Mouse (Mus musculus) hindbrain, embryonic 10.5 days (tissue): Measurements from ENCODE around the gene Pdzk1. TPM values are rescaled to one million over a fixed set of nuclear protein-coding genes. Genes with fewer than 3 reads are reported as not detected.

Experiments
- DNase-seq: peaks from one replicate; pipeline ENCODE4 v3.0.0-alpha.2; 2017; ENCODE audit warnings: low spot score
- H3K27ac ChIP-seq: fragments of 300-500 bp; sonication (generic); 2 replicates; pipeline ENCODE4 v1.5.1; 2016; ENCODE audit warnings: mild to moderate bottlenecking, moderate library complexity
- H3K27me3 ChIP-seq: fragments of 300-500 bp; sonication (generic); 2 replicates; pipeline ENCODE4 v1.6.1; 2016; ENCODE audit warnings: mild to moderate bottlenecking; ENCODE audit not compliant: poor library complexity, insufficient read depth, severe bottlenecking
- H3K36me3 ChIP-seq: fragments of 300-500 bp; sonication (generic); 2 replicates; pipeline ENCODE4 v1.6.1; 2016; ENCODE audit warnings: mild to moderate bottlenecking, moderate library complexity
- H3K4me1 ChIP-seq: fragments of 300-500 bp; sonication (generic); replicated peaks from 2 replicates; pipeline ENCODE4 v1.6.1; 2016; ENCODE audit warnings: mild to moderate bottlenecking
- H3K4me3 ChIP-seq: fragments of 300-500 bp; sonication (generic); 2 replicates; pipeline ENCODE4 v1.5.1; 2016; ENCODE audit warnings: mild to moderate bottlenecking, moderate library complexity
- H3K9me3 ChIP-seq: fragments of 300-500 bp; sonication (generic); 2 replicates; pipeline ENCODE4 v1.6.1; 2016; ENCODE audit warnings: mild to moderate bottlenecking, moderate library complexity
- WGBS: fragments of 180-500 bp; shearing (Covaris S2); methylation state at CpG from one replicate; pipeline ENCODE4 v1.1.7; 2016; 5-methylcytosine and 5-hydroxymethylcytosine counted together
- polyA plus RNA-seq: library from polyadenylated mRNA; unstranded; fragments of >200 nt; fragmentation: Nextera tagmentation; extraction: Ambion mirVana; gene quantifications from 2 replicates; pipeline ENCODE4 v1.2.1, GENCODE M21; 2016

The Pdzk1 gene
- polyA plus RNA-seq, 1 experiment from 2014 or later: 0.29 TPM

GRCm38 (mm10) chr3:96872501-96872900, 43.4 kb downstream of the Pdzk1 start:
- Histone ChIP-seq H3K4me1 (no peaks in the 10 kb centered on the region), H3K36me3 (peaks cover 91% of the 10 kb centered on the region), H3K4me3 (no peak overlapping the region), H3K27me3 (no peaks in the 10 kb centered on the region), H3K9me3 (no peaks in the 10 kb centered on the region), H3K27ac (no peak overlapping the region)
- WGBS: 91% methylated on average over 8 of the region's 8 CpGs
- no peak for DNase-seq

- H3K36me3 ChIP-seq: peaks cover 90% of the 10 kb centered on the region
- WGBS: 92% methylated on average over 7 of the region's 7 CpGs
- H3K9me3 ChIP-seq: no peaks in the 10 kb centered on the region
- H3K4me3 ChIP-seq: no peak overlapping the region
- no peaks in the 10 kb centered on the region for H3K4me1 ChIP-seq
- no peak for DNase-seq
- H3K27ac ChIP-seq: no peak overlapping the region
- H3K27me3 ChIP-seq: no peaks in the 10 kb centered on the region
Observed at GRCm38 (mm10) chr3:96874808-96875571, 45.9 kb downstream of the Pdzk1 start.

DNA sequence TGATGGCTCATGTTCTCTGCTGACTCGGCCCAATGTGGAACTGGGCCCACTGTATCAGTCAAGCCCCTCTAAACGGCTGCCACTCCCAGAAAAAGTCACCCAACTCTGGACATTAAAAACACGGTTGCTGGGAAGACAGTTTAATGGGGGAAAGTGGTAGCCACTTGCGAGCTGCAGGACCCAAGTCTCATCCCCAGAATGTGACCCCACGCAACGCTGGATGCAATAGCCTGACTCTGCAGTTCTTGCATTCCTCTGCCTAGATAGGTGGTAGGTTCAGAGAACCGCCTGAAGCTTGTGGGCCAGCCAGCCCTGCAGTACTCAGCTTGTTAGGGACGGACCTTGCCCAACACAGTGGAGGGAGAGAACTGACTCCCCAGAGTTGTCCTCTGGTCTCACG, 50.5 kb downstream of the Pdzk1 start:
- H3K27ac ChIP-seq: no peak overlapping the region
- 91% methylated on average over 9 of the region's 9 CpGs for WGBS
- no peak overlapping the region for H3K4me3 ChIP-seq
- no peaks in the 10 kb centered on the region for H3K4me1 ChIP-seq
- no peaks in the 10 kb centered on the region for H3K9me3 ChIP-seq
- DNase-seq: no peak
- peaks cover 79% of the 10 kb centered on the region for H3K36me3 ChIP-seq
- H3K27me3 ChIP-seq: no peaks in the 10 kb centered on the region

DNA sequence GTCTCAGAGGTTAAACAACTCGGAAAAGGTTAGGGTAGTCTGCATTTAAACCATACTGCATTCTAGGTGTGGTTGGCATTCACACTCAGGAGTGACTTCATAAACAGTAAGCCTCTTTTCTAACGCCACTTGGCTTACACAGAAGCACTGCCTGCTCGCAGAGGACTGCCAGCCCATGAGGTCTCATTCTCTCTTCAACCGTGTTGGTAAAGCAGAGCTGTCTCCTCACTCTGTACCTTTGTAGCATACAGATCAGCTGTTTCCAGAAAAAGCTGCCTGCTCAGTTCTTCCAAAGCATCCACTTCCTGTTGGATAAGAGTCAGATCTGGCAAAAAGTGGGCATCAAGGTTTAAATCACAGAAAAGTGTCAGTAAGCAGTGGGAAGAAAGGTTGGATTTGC, 51.3 kb downstream of the Pdzk1 start:
- WGBS: 88% methylated on average over 4 of the region's 4 CpGs
- Histone ChIP-seq H3K36me3 (peaks cover 73% of the 10 kb centered on the region), H3K27ac (no peak overlapping the region)

DNA sequence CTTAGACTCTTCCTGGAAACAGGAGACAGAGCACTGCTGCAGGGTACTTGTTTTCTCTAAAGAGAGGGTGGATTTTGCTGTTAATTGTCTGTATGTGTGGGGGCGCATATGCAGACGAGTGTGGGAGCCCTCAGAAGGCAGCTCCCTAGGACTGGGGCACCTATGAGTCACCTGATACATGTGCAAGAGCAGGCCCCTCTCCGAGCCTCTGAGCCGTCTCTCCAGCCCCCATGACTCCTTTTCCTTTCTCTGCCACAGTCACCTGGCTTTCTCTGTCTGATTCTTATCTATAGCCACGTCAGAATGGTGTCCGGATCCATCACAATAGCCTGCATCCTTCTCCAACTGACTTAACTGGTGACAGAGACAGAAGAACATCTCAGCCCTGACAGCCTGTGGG, 52.5 kb downstream of the Pdzk1 start:
- no peaks in the 10 kb centered on the region for H3K9me3 ChIP-seq
- no peak for DNase-seq
- no peak overlapping the region for H3K4me3 ChIP-seq
- 88% methylated on average over 6 of the region's 6 CpGs for WGBS
- H3K27me3 ChIP-seq: no peaks in the 10 kb centered on the region
- H3K4me1 ChIP-seq: no peaks in the 10 kb centered on the region
- peaks cover 72% of the 10 kb centered on the region for H3K36me3 ChIP-seq
- no peak overlapping the region for H3K27ac ChIP-seq

More for the DNA sequence above, 51.3 kb downstream of the Pdzk1 start:
- Histone ChIP-seq H3K4me1 (no peaks in the 10 kb centered on the region), H3K9me3 (no peaks in the 10 kb centered on the region), H3K4me3 (no peak overlapping the region), H3K27me3 (no peaks in the 10 kb centered on the region)
- no peak for DNase-seq

GRCm38 (mm10) chr3:96882061-96882849, 53.2 kb downstream of the Pdzk1 start:
- DNase-seq: no peak
- Histone ChIP-seq H3K27ac (no peak overlapping the region), H3K4me1 (no peaks in the 10 kb centered on the region), H3K36me3 (peaks cover 77% of the 10 kb centered on the region), H3K4me3 (no peak overlapping the region), H3K9me3 (no peaks in the 10 kb centered on the region), H3K27me3 (no peaks in the 10 kb centered on the region)
- 93% methylated on average over 14 of the region's 14 CpGs for WGBS

- H3K9me3 ChIP-seq: no peaks in the 10 kb centered on the region
- H3K4me3 ChIP-seq: no peak overlapping the region
- no peaks in the 10 kb centered on the region for H3K27me3 ChIP-seq
- 93% methylated on average over 7 of the region's 7 CpGs for WGBS
- peaks cover 75% of the 10 kb centered on the region for H3K36me3 ChIP-seq
- H3K4me1 ChIP-seq: no peaks in the 10 kb centered on the region
- no peak for DNase-seq
- H3K27ac ChIP-seq: no peak overlapping the region
Observed at GRCm38 (mm10) chr3:96883690-96884089, 54.6 kb downstream of the Pdzk1 start.

GRCm38 (mm10) chr3:96902336-96902999, 73.4 kb downstream of the Pdzk1 start:
- peaks cover 14% of the 10 kb centered on the region for H3K4me1 ChIP-seq
- H3K27ac ChIP-seq: no peak overlapping the region
- no peaks in the 10 kb centered on the region for H3K9me3 ChIP-seq
- 90% methylated on average over 4 of the region's 4 CpGs for WGBS
- DNase-seq: no peak
- H3K36me3 ChIP-seq: peaks cover 9% of the 10 kb centered on the region
- peaks cover 12% of the 10 kb centered on the region for H3K27me3 ChIP-seq
- no peak overlapping the region for H3K4me3 ChIP-seq

DNA sequence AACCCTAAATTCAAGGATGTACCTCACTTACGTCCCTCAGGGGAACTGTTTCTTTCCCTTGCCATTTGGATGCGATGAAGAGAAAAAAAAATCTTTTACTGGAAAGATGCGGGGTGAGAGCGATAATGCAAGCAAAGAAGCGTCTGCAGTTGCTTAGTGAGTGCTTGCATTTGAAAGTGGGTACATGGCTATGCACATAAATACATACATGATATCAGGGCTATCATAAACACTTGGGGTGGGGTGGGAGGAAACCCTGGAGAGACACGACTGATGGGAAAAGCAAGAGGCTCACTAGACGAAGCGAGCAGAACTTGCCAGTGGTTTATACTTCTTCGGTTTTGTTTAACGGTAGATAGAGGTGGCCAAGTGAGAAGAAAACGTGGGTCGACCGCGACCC, 75.3 kb downstream of the Pdzk1 start, which contains the start of gene Gja5:
TSS of gene Gja5 (plus strand) at position 301 of the 400 bp plus-strand sequence.
- DNase-seq: no peak

DNA sequence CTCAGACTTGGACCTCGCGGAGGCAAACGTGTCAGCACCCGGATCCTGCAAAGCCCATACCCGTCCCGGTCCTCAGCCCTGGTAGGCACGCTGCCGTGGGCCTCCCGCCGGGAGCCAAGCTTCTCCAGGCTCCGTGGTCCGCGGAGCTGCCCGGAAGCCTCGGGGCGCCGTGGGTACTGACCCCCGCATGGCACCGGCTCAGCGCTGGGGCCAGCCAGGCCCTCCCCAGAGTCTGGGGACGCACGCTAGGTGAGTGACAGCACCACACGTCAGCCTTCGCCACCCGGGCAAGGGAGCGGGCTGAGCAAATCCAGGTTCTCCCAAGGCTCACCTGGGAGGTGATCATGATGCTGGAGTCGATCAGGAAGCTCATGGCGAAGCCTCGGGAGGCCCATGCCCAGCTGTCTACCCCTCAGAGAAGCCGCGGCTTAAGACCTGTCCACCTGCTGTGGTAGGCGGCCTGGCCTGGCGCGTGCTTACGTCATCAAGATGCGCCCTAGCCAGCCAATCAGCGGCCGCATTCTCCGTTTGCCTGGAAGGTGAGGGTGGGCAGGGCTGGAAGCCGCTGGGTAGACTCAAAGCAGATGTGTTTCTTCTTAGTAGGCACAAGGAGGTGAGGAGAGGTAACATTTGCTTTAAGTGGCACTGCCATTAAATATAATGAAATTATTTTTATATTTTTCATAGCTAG, 75.9 kb downstream of the Pdzk1 start, which contains the start of gene Gpr89:
TSS of gene Gpr89 (minus strand) at position 496 of the 691 bp plus-strand sequence.
- no peaks in the 10 kb centered on the region for H3K9me3 ChIP-seq
- no peaks in the 10 kb centered on the region for H3K36me3 ChIP-seq
- peak within 1 kb of the TSS; percentile 86 for H3K27ac ChIP-seq
- H3K4me3 ChIP-seq: peak within 1 kb of the TSS; percentile 78
- peaks cover 14% of the 10 kb centered on the region for H3K4me1 ChIP-seq
- WGBS: under 1% methylated on average over 40 of the region's 40 CpGs
- DNase-seq: peak; percentile 94
- H3K27me3 ChIP-seq: peaks cover 12% of the 10 kb centered on the region

More for the DNA sequence above, 75.3 kb downstream of the Pdzk1 start, which contains the start of gene Gja5:
- peaks cover 12% of the 10 kb centered on the region for H3K27me3 ChIP-seq
- peaks cover 14% of the 10 kb centered on the region for H3K4me1 ChIP-seq
- H3K4me3 ChIP-seq: peak within 1 kb of the TSS; percentile 78
- H3K36me3 ChIP-seq: no peaks in the 10 kb centered on the region
- WGBS: 16% methylated on average over 14 of the region's 14 CpGs
- peak within 1 kb of the TSS; percentile 86 for H3K27ac ChIP-seq
- no peaks in the 10 kb centered on the region for H3K9me3 ChIP-seq

DNA sequence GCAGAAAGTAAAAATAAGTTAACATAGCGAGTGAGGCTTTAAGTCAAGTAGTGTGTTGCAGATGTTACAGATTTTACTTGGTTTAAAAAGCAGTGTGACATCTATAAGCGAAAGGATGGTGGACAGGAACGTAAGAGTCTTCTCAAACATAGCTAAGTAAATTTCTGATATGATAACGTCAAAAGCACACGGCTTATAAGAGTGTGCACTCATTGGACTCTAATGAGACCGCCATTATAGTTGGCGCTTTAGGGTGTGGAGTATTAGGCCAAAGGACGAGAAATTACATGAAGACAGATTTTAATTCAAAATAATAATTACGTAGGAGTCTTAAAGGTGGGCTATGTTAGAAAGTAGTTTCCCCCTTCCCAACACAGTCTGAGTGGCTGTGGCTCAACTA, 76.5 kb downstream of the Pdzk1 start:
- DNase-seq: no peak
- no peaks in the 10 kb centered on the region for H3K9me3 ChIP-seq
- H3K36me3 ChIP-seq: no peaks in the 10 kb centered on the region
- H3K27ac ChIP-seq: peak overlapping the region; percentile 86
- WGBS: 56% methylated on average over 9 of the region's 9 CpGs
- H3K4me3 ChIP-seq: peak overlapping the region; percentile 78
- peaks cover 14% of the 10 kb centered on the region for H3K4me1 ChIP-seq
- peaks cover 12% of the 10 kb centered on the region for H3K27me3 ChIP-seq
